Mouse (Mus musculus) cerebellum, adult 2 months (tissue): ENCODE measurements around the gene Kif28. TPM values are rescaled to one million over a fixed set of nuclear protein-coding genes. Genes with fewer than 3 reads are reported as not detected.

Source experiments
- DNase-seq, 2 experiments: peaks; one replicate each; pipeline ENCODE4 v3.0.0; 2021
- H3K27ac ChIP-seq: fragments of 200-500 bp; 2 replicates; pipeline ENCODE4 v1.5.1; 2012; ENCODE audit warnings: low read length, control low read depth, inconsistent platforms; ENCODE audit not compliant: insufficient read depth
- H3K27me3 ChIP-seq: fragments of 200-500 bp; 2 replicates; pipeline ENCODE4 v1.6.1; 2012; ENCODE audit warnings: inconsistent platforms, mild to moderate bottlenecking, low read length, moderate library complexity; ENCODE audit not compliant: control insufficient read depth, insufficient read depth
- H3K4me1 ChIP-seq: fragments of 200-500 bp; 2 replicates; pipeline ENCODE4 v1.6.1; 2011; ENCODE audit warnings: low read length; ENCODE audit not compliant: control insufficient read depth, insufficient read depth
- H3K4me3 ChIP-seq: fragments of 200-500 bp; replicated peaks from 2 replicates; pipeline ENCODE3; 2011; ENCODE audit warnings: mild to moderate bottlenecking, low read depth, low read length, control low read depth; ENCODE audit not compliant: insufficient read depth
- CTCF ChIP-seq: fragments of 200-500 bp; IDR thresholded peaks from 2 replicates; pipeline ENCODE4 v1.5.1; 2011; ENCODE audit warnings: low read depth, mild to moderate bottlenecking, control low read depth, low read length, moderate library complexity, borderline replicate concordance; ENCODE audit not compliant: insufficient read depth
- POLR2A ChIP-seq: fragments of 200-500 bp; IDR thresholded peaks from 2 replicates; pipeline ENCODE4 v1.6.1; 2011; ENCODE audit warnings: low read length, control low read depth, borderline replicate concordance; ENCODE audit not compliant: insufficient read depth
- WGBS: fragments of 180-500 bp; shearing (Covaris S2); methylation state at CpG from one replicate; pipeline ENCODE4 v1.1.7; 2018; 5-methylcytosine and 5-hydroxymethylcytosine counted together
- polyA plus RNA-seq: library from polyadenylated mRNA; depleted of rRNA; stranded (reverse); fragments of >200 nt; gene quantifications from 2 replicates; pipeline ENCODE4 v1.2.3, GENCODE M21; 2012

Gene Kif28
- polyA plus RNA-seq, 1 experiment, result 0.07 TPM

- peaks cover 10% of the 10 kb centered on the region; the same call in 1 of the 2 replicates for H3K4me1 ChIP-seq
- DNase-seq, result no peak
- H3K27ac ChIP-seq, result no peak overlapping the region
- TF ChIP-seq POLR2A (no peak), CTCF (no peak)
- H3K27me3 ChIP-seq, result no peaks in the 10 kb centered on the region
- WGBS, result 95% methylated on average over 11 of the region's 11 CpGs
- no peak overlapping the region for H3K4me3 ChIP-seq
These were observed 7.2 kb upstream of the Kif28 start for GRCm38 (mm10) chr1:179752276-179752675.

- Histone ChIP-seq H3K27me3 (no peaks in the 10 kb centered on the region), H3K4me3 (no peak overlapping the region), H3K27ac (no peak overlapping the region), H3K4me1 (no peaks in the 10 kb centered on the region; the same call in 1 of the 2 replicates)
- 67% methylated on average over 4 of the region's 4 CpGs for WGBS
- no peak for DNase-seq
- TF ChIP-seq POLR2A, result no peak
- no peak for TF ChIP-seq CTCF
These were observed 1.4 kb downstream of the Kif28 start for GRCm38 (mm10) chr1:179743593-179744193.

GRCm38 (mm10) chr1:179736483-179736882, 8.6 kb downstream of the Kif28 start:
- H3K27me3 ChIP-seq, result no peaks in the 10 kb centered on the region
- DNase-seq, result no peak
- no peak for TF ChIP-seq POLR2A
- no peak for TF ChIP-seq CTCF
- no peak overlapping the region for H3K4me3 ChIP-seq
- no peak overlapping the region for H3K27ac ChIP-seq
- no peaks in the 10 kb centered on the region for H3K4me1 ChIP-seq
- 91% methylated on average over 3 of the region's 3 CpGs for WGBS

GRCm38 (mm10) chr1:179734500-179735474, 10.3 kb downstream of the Kif28 start:
- Histone ChIP-seq H3K4me3 (no peak overlapping the region), H3K27me3 (no peaks in the 10 kb centered on the region), H3K27ac (no peak overlapping the region), H3K4me1 (no peaks in the 10 kb centered on the region)
- WGBS, result 37% methylated on average over 15 of the region's 15 CpGs
- DNase-seq, result peak; percentile 64 to 78
- peak; percentile 50; the same call in 1 of the 2 replicates for TF ChIP-seq CTCF
- no peak for TF ChIP-seq POLR2A

GRCm38 (mm10) chr1:179731391-179731790, 13.7 kb downstream of the Kif28 start:
- no peak for DNase-seq
- TF ChIP-seq POLR2A (no peak), CTCF (no peak)
- no peaks in the 10 kb centered on the region for H3K4me1 ChIP-seq
- H3K27ac ChIP-seq, result no peak overlapping the region
- H3K4me3 ChIP-seq, result no peak overlapping the region
- no peaks in the 10 kb centered on the region for H3K27me3 ChIP-seq
- WGBS, result 82% methylated on average over 3 of the region's 3 CpGs

GRCm38 (mm10) chr1:179728661-179729060, 16.4 kb downstream of the Kif28 start:
- TF ChIP-seq POLR2A (no peak), CTCF (no peak)
- 91% methylated on average over 10 of the region's 10 CpGs for WGBS
- H3K4me3 ChIP-seq, result no peak overlapping the region
- no peak for DNase-seq
- H3K27ac ChIP-seq, result no peak overlapping the region
- no peaks in the 10 kb centered on the region for H3K4me1 ChIP-seq
- no peaks in the 10 kb centered on the region for H3K27me3 ChIP-seq

- 86% methylated on average over 8 of the region's 8 CpGs for WGBS
- Histone ChIP-seq H3K4me3 (no peak overlapping the region), H3K27ac (no peak overlapping the region), H3K4me1 (no peaks in the 10 kb centered on the region), H3K27me3 (no peaks in the 10 kb centered on the region)
- no peak for DNase-seq
- no peak for TF ChIP-seq CTCF
- TF ChIP-seq POLR2A, result no peak
These were observed 22.1 kb downstream of the Kif28 start for GRCm38 (mm10) chr1:179722811-179723469.
